Mouse (Mus musculus): ENCODE data around the gene Myh10.

GRCm38 (mm10) chr11:68791794-68792193 lies 100.4 kb downstream of the Myh10 start:
- TF ChIP-seq CTCF (conservative IDR thresholded peaks at IDR 0.05; ENCODE audit: insufficient read depth, insufficient read length, low read depth, low read length) (no peak), POLR2A (IDR thresholded peaks at IDR 0.05; ENCODE audit: low read depth, low read length) (no peak)
